Mouse (Mus musculus) brain, embryonic 14.5 days (tissue): ENCODE measurements around the gene Gm7030. TPM values are rescaled to one million over a fixed set of nuclear protein-coding genes. Genes with fewer than 3 reads are reported as not detected.
"Not testable (repeated sequence)": the region's sequence is repeated elsewhere in the genome, so short reads cannot be mapped to it uniquely, and the experiment has no call there.

Source experiments
- DNase-seq: peaks from one replicate; pipeline ENCODE4 v3.0.0-alpha.2; 2011; ENCODE audit warnings: low read depth
- CTCF ChIP-seq: fragments of 200-500 bp; IDR thresholded peaks from 2 replicates; pipeline ENCODE4 v1.5.1; 2012; ENCODE audit warnings: inconsistent platforms, mild to moderate bottlenecking, moderate library complexity, borderline replicate concordance; ENCODE audit not compliant: insufficient read depth, insufficient read length; ENCODE audit errors: extremely low read depth
- POLR2A ChIP-seq: fragments of 200-500 bp; IDR thresholded peaks from 2 replicates; pipeline ENCODE4 v1.6.1; 2012; ENCODE audit warnings: mild to moderate bottlenecking, inconsistent platforms, borderline replicate concordance; ENCODE audit not compliant: poor library complexity, insufficient read depth, insufficient read length, severe bottlenecking; ENCODE audit errors: extremely low read depth
- polyA plus RNA-seq: library from polyadenylated mRNA; depleted of rRNA; stranded (reverse); fragments of >200 nt; gene quantifications from 2 replicates; pipeline ENCODE4 v1.2.3, GENCODE M21; 2012

Gene Gm7030
- polyA plus RNA-seq, 1 experiment, result not detected

DNA sequence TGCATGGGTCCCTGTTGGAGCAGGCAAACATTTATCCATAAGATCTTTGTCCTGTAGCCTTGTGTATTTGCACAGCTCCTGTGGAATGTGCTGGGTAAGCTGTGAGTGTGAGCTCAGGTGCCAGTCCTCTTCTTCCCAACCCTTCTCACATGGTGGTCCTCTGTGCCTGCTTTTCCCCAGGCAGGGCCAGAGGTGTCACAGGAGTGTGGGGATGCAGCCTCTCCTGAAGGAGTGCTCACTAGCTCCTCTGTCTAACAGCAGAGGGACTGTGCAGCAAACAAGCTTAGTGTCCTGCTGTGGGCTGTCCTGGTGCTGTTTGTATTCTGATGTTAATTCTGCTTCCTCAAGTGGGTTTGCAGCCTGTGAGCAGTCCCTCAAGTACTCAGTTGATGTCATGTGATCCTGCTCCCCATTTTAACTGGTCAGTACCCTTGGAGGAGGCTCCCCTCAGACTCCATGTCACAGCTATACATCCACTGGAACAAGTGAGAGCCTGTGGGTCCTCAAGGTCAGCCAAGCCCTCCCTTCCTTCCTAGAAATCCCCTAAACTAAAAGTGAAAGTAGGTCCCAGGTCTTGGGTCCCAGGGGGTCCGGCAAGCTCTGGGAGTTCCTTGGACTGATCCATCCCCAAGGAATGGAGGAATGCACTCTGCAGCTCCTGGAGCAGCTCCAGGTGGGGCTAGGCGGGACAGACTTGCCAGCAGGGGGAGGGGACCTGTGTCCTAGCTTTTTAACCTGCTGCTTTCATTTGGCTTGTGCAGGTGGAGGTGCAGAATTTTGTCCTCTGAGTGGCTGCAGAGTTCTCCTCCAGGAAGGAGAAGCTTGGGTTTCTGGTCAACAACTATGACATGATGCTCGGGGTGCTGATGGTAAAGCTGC lies 25.3 kb upstream of the Gm7030 start:
- TF ChIP-seq CTCF (no peak), POLR2A (no peak)
- DNase-seq, result no peak

DNA sequence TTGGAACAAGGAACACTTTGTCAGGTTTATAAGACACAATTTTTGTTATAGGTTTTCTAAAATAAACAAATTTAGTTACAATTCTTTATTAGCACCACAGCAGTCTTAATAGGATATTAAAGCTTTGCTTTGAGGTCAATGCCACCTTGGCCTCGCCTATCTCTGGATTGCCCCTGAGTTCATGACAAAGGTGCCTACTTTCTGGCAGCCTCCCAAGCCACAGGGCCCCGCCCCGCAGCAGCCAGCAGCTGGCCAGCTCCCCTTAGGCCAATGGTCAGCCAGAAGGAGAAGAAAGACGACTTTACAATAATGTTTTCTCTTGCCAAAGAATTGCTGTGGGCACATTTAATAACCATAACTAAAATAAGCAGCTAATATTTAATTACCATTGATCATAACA lies 22.0 kb upstream of the Gm7030 start:
- DNase-seq, result not testable (repeated sequence)

- not testable (repeated sequence) for DNase-seq
These were observed 19.2 kb upstream of the Gm7030 start for GRCm38 (mm10) chr17:36148468-36148867.

- not testable (repeated sequence) for DNase-seq
These were observed 17.7 kb upstream of the Gm7030 start for GRCm38 (mm10) chr17:36146937-36147336.

- not testable (repeated sequence) for DNase-seq
These were observed 16.6 kb upstream of the Gm7030 start for GRCm38 (mm10) chr17:36145861-36146156.

- TF ChIP-seq CTCF (no peak), POLR2A (no peak)
- peak; percentile 9 for DNase-seq
These were observed 16.1 kb upstream of the Gm7030 start for GRCm38 (mm10) chr17:36145111-36145860.

DNA sequence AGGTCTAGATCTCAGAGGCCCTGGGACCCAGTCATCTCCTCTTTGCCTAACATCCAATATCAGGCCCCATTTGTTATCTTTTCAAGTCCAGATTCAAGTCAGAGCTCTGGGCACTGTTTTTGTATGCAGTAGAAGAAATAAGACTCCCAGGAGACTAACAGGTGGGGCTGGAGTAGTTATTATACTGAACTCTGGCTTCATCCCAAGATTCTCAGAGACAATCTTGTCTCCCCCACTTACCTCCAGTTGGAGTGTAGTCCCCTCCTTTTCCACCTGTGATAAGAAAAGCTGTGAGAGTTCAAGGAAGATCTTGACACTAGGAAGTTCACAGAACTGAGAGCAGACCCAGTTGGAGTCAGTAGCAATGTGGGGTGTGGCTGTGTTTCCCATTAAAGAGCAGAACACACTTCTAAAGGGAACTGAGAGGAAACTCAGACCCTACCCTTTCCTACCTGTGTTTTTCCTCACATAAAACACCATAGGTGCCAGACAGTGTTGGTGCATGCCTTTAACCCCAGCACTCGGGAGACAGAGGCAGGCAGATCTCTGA lies 7.1 kb upstream of the Gm7030 start:
- DNase-seq, result not testable (repeated sequence)

DNA sequence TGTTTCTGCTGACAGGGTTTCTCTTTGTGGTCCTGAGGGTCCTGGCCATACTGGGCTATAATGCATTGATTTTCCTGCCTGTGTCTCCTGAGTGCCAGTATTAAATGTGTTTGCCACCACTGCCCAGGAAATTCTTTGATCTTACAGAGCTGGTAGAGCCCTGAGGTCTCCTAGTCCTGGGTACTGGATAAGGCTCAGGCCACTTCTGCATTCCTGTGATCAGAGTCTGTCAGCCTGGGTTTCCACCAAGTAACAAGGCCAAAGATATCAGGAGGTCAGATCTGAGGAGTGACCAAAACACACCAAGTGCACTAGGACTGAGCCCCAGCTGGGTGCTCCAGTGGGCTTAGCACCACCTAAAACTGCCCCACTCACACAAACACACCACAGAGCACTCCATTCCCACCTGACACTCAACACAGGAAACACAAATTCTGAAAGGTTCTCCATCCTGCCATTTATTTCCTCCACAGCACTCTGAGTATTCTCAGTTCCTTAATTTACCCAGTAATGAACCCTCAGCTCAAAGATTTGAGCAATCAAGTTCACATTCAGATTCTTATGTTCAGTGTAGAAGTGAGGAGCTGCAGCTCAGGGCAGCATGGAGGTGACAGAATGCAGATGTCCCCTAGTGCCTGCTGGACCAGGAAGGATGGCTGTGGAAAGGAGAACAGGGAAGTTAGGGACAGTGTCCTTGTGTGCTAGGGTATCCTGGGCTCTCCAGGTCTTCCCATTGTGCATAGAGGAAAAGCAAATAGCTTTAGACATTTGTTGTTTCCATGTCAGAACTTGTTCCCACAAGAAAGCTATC lies 6.4 kb upstream of the Gm7030 start:
- DNase-seq, result not testable (repeated sequence)

- peak; percentile 8; the same call in 1 of the 2 replicates for TF ChIP-seq CTCF
- no peak for TF ChIP-seq POLR2A
- DNase-seq, result no peak
These were observed 2.5 kb upstream of the Gm7030 start for GRCm38 (mm10) chr17:36131516-36132265.

- DNase-seq, result not testable (repeated sequence)
These were observed 700 bp downstream of the Gm7030 start for GRCm38 (mm10) chr17:36128525-36128924.

GRCm38 (mm10) chr17:36124111-36124510 lies 5.1 kb downstream of the Gm7030 start:
- DNase-seq, result not testable (repeated sequence)

DNA sequence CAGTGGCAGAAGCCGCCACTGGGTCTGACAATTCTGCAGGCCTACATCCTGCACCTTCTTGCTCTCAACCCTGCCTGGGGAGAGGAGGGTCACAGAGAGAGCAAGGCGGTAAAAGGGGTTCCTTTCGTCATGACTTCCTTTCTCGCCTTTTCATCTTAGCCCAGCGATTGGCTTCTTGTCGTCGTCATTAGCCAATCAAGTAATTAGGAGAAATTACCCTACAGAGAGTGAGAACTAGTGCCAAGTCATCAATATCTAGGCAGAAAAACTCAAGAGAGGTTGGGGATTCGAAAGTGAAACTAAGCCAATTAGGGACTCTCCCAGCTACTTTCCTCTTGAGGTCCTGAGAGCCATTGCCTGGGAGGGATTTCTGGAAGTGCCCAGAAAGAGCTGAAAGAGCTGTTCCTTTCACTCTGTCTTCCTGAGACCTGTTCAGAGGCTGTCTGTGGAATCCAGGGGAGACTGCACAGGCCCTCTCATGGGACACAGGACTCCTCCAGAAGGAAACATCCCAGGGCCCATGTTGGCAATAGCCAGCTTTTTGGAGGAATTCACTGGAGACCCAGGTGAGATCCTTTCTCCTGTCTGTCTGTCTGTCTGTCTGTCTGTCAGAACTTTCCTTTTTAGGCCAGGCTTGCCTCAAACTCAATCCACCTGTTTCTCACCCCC lies 7.7 kb downstream of the Gm7030 start, which contains the start of gene Gm19684:
Gene Gm19684, plus strand, starts transcription at position 327 of the 669 bp plus-strand sequence.
- DNase-seq, result peak; percentile 60

DNA sequence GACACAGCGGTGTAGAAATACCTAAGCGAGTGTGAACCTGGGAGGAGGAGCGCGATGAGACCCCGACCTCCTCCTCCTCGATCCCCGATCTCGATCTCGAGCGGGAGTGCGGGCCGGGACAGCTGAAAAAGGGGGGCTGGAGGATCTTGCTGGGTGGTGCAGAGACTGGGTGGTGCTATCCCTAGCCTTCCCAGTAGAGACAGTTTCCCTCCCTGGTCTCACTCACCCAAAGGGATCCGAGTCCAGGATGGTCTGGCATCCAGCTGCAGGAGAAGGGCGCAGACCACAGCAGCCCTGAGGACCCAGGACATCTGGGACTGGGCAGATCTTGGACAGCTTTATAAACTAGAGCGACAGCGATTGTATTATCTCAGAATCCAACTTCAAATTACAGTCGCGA lies 8.4 kb downstream of the Gm7030 start:
- not testable (repeated sequence) for DNase-seq

GRCm38 (mm10) chr17:36116545-36116944 lies 12.7 kb downstream of the Gm7030 start:
- DNase-seq, result not testable (repeated sequence)
